Mouse (Mus musculus) ES-Bruce4 (cell line): Measurements from ENCODE around the gene Utp11.

Source experiments
- CTCF ChIP-seq: IDR thresholded peaks from one replicate; pipeline ENCODE4 v1.8.1; 2011; ENCODE audit warnings: low read depth, low read length
- POLR2A ChIP-seq: IDR thresholded peaks from one replicate; pipeline ENCODE4 v1.8.1; 2011; ENCODE audit warnings: low read length; ENCODE audit not compliant: insufficient read depth

DNA sequence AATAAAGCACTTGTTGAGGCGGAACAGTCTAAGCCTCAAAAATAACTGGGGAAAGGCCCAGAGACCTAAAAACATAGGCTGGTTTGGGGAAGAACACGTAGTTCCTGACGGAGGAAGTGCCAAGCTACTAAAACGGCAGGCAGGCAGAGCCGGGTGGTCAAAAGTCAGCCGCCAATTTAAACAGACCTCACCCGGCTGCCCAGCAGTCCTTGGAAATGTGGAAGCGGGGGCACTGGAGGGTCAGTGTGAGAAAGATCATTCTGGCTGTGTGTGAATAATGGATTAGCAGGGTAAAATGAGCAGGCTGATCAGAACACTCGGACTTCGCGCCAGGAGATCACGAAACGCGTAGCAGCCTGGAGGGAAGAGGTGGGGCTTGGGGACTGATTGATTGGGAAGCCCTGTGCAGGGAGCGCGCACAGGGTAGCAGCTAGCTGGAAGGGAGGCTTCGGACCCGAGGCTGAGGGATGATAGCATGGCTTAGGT, 16.6 kb upstream of the Utp11 start:
- TF ChIP-seq POLR2A: no peak
- no peak for TF ChIP-seq CTCF
